Mouse (Mus musculus) lung, embryonic 16.5 days (tissue): ENCODE data around the gene Itga9. TPM values are rescaled to one million over a fixed set of nuclear protein-coding genes. Genes with fewer than 3 reads are reported as not detected.

Source experiments
- ATAC-seq: fragments of 200-750 bp; cut with Nextera tagmentation; 2 replicates; pipeline ENCODE4 v1.8.0; 2017; ENCODE audit warnings: low read depth, mild to moderate bottlenecking, moderate library complexity
- H3K27ac ChIP-seq: fragments of 300-500 bp; sonication (generic); 2 replicates; pipeline ENCODE4 v1.5.1; 2014; ENCODE audit warnings: mild to moderate bottlenecking, control low read depth, low read length
- H3K27me3 ChIP-seq: fragments of 300-500 bp; sonication (generic); 2 replicates; pipeline ENCODE4 v1.6.1; 2014; ENCODE audit warnings: low read depth, low read length, mixed read lengths; ENCODE audit not compliant: control insufficient read depth, insufficient read depth
- H3K36me3 ChIP-seq: fragments of 300-500 bp; sonication (generic); 2 replicates; pipeline ENCODE4 v1.6.1; 2014; ENCODE audit warnings: low read length; ENCODE audit not compliant: control insufficient read depth, insufficient read depth
- H3K4me1 ChIP-seq: fragments of 300-500 bp; sonication (generic); replicated peaks from 2 replicates; pipeline ENCODE4 v1.6.1; 2014; ENCODE audit warnings: low read length, mixed read lengths; ENCODE audit not compliant: control insufficient read depth, insufficient read depth
- H3K4me2 ChIP-seq: fragments of 300-500 bp; sonication (generic); 2 replicates; pipeline ENCODE4 v1.6.1; 2014; ENCODE audit warnings: low read depth, low read length, control low read depth
- H3K4me3 ChIP-seq: fragments of 300-500 bp; sonication (generic); 2 replicates; pipeline ENCODE4 v1.5.1; 2014; ENCODE audit warnings: mild to moderate bottlenecking, low read length, control low read depth
- H3K9ac ChIP-seq: fragments of 300-500 bp; sonication (generic); 2 replicates; pipeline ENCODE4 v1.6.1; 2014; ENCODE audit warnings: low read length, control low read depth
- H3K9me3 ChIP-seq: fragments of 300-500 bp; sonication (generic); 2 replicates; pipeline ENCODE4 v1.6.1; 2016; ENCODE audit warnings: low read length; ENCODE audit not compliant: control insufficient read depth
- WGBS: fragments of 180-500 bp; shearing (Covaris S2); extraction: QIAGEN DNeasy Blood & Tissue Kit; methylation state at CpG from one replicate; pipeline ENCODE4 v1.1.7; 2014; 5-methylcytosine and 5-hydroxymethylcytosine counted together
- polyA plus RNA-seq: library from polyadenylated mRNA; unstranded; fragments of >200 nt; fragmentation: Nextera tagmentation; extraction: Ambion mirVana; gene quantifications from 2 replicates; pipeline ENCODE4 v1.2.1, GENCODE M21; 2015

The Itga9 gene
- polyA plus RNA-seq, 1 experiment from 2014 or later = 6.0 TPM

DNA sequence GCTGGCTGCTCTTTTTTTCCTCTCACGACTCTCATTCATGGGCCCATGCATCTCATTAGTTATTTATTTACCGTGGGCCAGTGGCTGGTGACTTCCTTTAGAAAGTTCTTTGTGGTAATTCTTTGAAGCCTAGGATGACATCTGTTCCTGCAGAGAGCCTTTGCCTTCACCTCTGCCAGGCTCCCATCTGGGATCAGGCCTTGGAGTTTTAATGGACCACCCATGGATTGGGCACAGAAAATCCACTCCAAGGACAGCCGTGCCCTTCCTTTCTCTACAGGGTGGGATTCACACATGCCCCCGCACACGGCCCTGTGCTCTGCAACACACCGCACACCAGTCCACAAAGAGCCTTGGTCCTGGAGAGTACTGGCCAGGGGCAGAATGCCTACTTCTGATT lies 295.4 kb downstream of the Itga9 start:
- no peak for ATAC-seq
- WGBS = 74% methylated on average over 6 of the region's 6 CpGs
- no peak overlapping the region for H3K27ac ChIP-seq
- H3K36me3 ChIP-seq = no peaks in the 10 kb centered on the region; the same call in 1 of the 2 replicates
- H3K27me3 ChIP-seq = no peaks in the 10 kb centered on the region
- peaks cover 2% of the 10 kb centered on the region; the same call in 1 of the 2 replicates for H3K4me1 ChIP-seq
- no peak overlapping the region for H3K4me3 ChIP-seq
- no peak overlapping the region for H3K9ac ChIP-seq
- H3K4me2 ChIP-seq = no peak overlapping the region
- no peaks in the 10 kb centered on the region for H3K9me3 ChIP-seq

DNA sequence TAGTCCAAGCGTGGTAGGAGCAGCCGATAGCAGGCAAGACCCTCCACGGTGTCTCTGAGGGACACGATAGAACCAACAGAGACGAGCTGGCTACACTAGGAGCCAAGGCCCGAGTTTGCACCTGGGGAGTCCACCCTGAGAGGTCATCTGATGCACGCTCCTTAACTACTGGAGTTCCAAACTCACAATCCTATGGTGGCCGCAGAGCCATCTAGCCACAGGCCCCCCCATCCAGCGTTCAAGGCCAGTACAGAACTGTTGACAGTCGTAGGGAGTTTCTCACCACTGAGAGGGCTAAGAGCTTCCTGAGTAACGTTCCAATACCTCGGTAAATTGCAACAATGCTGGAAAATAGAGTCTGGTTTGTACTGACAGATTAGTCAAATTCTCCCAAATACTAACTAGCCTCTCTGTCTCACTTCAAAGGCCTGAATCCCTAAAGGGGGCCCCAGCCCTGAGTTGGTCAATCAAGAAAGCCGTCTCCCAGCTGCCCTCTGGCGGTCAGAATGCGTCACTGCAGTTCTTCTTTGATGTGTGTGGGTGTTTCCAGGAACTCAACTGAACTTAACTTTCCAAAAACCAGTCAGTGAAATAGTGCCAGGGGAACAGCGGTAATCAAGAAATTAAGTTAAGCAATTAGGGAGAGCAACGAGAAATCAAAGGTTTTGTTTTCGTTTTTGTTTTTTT lies 301.6 kb downstream of the Itga9 start:
- Histone ChIP-seq H3K9me3 (no peaks in the 10 kb centered on the region), H3K36me3 (no peaks in the 10 kb centered on the region), H3K4me3 (no peak overlapping the region), H3K4me2 (no peak overlapping the region), H3K4me1 (peaks cover 7% of the 10 kb centered on the region; the same call in 1 of the 2 replicates), H3K27me3 (no peaks in the 10 kb centered on the region), H3K9ac (no peak overlapping the region), H3K27ac (no peak overlapping the region)
- ATAC-seq = peak; percentile 74
- 49% methylated on average over 18 of the region's 18 CpGs for WGBS

DNA sequence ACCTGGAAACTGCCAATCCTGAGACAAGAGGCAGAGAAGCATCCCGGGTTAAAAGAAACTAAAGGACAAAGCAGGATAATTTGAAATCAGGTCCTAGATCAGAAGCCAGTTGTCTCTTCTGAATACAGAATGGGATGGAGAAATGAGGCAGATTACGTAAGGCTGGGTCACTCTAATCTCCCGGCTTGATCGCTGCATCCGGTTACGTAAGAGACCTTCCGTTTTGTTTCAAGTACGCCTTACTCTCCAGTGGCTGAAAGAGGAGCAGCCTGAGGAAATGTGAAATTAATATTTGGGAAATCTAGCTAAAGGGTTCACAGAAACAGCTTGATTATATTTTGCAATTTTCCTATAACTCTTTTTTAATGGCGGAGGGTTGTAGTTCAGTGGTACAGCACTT lies 306.6 kb downstream of the Itga9 start:
- H3K27me3 ChIP-seq = no peaks in the 10 kb centered on the region
- ATAC-seq = no peak
- no peaks in the 10 kb centered on the region for H3K36me3 ChIP-seq
- H3K4me1 ChIP-seq = peaks cover 9% of the 10 kb centered on the region; the same call in 1 of the 2 replicates
- H3K9me3 ChIP-seq = peaks cover 2% of the 10 kb centered on the region; the same call in 1 of the 2 replicates
- no peak overlapping the region for H3K4me3 ChIP-seq
- WGBS = 71% methylated on average over 9 of the region's 9 CpGs
- H3K4me2 ChIP-seq = no peak overlapping the region
- no peak overlapping the region for H3K9ac ChIP-seq
- H3K27ac ChIP-seq = no peak overlapping the region

DNA sequence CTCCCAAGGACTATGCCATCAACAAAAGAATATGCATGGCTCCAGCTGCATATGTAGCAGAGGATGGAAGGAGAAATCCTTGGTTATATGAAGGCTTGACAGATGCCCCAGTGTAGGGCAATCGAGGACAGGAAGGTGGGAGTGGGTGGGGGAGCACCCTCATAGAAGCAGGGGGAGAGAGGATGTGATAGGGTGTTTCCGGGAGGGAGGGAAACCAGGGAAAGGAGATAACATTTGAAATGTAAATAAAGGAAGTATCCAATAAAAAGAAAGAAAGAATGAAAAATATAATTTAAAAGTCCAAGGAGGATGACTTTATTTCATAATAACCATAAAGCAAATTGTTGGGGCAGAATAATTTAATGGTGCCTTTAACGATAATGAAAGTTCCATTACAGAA lies 307.1 kb downstream of the Itga9 start:
- Histone ChIP-seq H3K4me2 (no peak overlapping the region), H3K4me3 (no peak overlapping the region), H3K27ac (no peak overlapping the region), H3K4me1 (peaks cover 8% of the 10 kb centered on the region; the same call in 1 of the 2 replicates), H3K36me3 (no peaks in the 10 kb centered on the region), H3K9ac (no peak overlapping the region), H3K27me3 (no peaks in the 10 kb centered on the region), H3K9me3 (peaks cover 2% of the 10 kb centered on the region; the same call in 1 of the 2 replicates)
- ATAC-seq = no peak
- WGBS = 74% methylated on average over 3 of the region's 3 CpGs

DNA sequence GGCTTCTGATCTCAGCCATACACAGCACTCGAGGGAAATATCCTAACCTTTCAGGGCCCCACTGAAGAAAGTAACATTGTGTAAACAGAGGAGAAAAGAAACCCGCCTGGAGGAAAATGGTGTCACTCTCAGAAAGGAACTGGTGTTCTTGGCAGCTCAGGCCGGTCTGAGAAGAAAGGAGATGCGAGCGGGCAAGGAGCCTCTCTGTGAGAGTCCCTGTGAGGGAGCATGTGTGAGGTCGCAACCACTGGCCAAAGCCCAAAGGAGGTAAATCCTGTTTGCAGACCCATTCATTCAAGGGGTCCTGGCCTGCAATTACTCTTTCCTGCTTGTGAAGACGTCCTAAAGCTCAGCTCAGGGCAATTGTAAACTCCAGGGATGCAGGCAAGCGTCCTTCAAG lies 308.1 kb downstream of the Itga9 start:
- peaks cover 2% of the 10 kb centered on the region; the same call in 1 of the 2 replicates for H3K9me3 ChIP-seq
- no peaks in the 10 kb centered on the region for H3K27me3 ChIP-seq
- H3K36me3 ChIP-seq = no peaks in the 10 kb centered on the region
- WGBS = 12% methylated on average over 8 of the region's 8 CpGs
- no peak overlapping the region for H3K9ac ChIP-seq
- H3K27ac ChIP-seq = no peak overlapping the region
- H3K4me2 ChIP-seq = no peak overlapping the region
- H3K4me3 ChIP-seq = no peak overlapping the region
- H3K4me1 ChIP-seq = peaks cover 8% of the 10 kb centered on the region
- ATAC-seq = no peak

DNA sequence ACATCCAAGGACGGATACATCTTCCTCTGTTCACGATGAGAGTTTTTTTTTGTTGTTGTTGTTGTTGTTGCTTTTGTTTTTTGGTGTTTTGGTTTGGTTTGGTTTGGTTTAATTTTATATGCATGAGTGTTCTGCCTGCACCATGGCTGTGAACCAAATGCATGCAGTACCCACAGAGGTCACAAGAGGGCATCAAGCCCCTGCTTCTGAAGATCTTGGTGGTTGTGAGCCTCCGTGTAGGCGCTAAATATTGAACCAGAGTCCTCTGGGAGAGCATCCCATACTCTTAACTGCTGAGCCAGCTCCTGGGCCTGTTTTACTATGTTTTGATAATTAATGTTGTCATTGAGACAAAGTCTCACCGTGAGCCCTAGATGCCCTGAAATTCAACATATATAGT lies 308.8 kb downstream of the Itga9 start:
- Histone ChIP-seq H3K27me3 (no peaks in the 10 kb centered on the region), H3K4me1 (peaks cover 15% of the 10 kb centered on the region), H3K4me3 (no peak overlapping the region), H3K27ac (no peak overlapping the region), H3K9ac (no peak overlapping the region), H3K4me2 (no peak overlapping the region), H3K36me3 (no peaks in the 10 kb centered on the region), H3K9me3 (peaks cover 2% of the 10 kb centered on the region; the same call in 1 of the 2 replicates)
- ATAC-seq = no peak
- 70% methylated on average over 5 of the region's 5 CpGs for WGBS

DNA sequence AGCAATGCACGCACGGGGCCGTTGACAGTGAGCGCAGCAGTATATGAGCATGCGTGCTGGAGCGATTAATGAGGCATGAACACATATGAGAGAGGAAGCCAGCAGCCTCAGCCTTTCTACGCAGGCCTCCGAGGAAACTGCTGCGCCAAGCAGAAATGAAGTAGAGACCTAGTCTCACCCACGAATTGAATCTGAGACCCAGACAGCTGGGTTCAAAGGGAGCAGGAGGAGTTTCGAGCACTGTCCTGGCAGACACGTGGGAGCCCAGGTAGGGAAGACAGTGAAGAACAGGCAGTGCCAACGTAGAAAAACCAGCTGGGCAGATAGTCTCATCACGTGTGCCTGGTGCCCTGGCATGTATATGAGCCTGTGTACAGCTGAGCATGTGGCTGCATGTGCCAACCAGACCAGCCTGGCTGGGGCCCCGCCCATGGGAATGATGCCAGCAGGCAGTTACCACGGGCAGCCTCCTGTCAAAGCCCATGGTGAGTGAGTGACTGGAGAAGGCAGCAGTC lies 313.2 kb downstream of the Itga9 start:
- Histone ChIP-seq H3K9me3 (peaks cover 2% of the 10 kb centered on the region; the same call in 1 of the 2 replicates), H3K27me3 (no peaks in the 10 kb centered on the region), H3K9ac (no peak overlapping the region), H3K27ac (no peak overlapping the region), H3K4me2 (no peak overlapping the region), H3K36me3 (no peaks in the 10 kb centered on the region), H3K4me1 (peaks cover 14% of the 10 kb centered on the region), H3K4me3 (no peak overlapping the region)
- ATAC-seq = 0 out of 2 replicates have a peak, but pooled peaks have one; percentile 17
- 71% methylated on average over 16 of the region's 16 CpGs for WGBS

DNA sequence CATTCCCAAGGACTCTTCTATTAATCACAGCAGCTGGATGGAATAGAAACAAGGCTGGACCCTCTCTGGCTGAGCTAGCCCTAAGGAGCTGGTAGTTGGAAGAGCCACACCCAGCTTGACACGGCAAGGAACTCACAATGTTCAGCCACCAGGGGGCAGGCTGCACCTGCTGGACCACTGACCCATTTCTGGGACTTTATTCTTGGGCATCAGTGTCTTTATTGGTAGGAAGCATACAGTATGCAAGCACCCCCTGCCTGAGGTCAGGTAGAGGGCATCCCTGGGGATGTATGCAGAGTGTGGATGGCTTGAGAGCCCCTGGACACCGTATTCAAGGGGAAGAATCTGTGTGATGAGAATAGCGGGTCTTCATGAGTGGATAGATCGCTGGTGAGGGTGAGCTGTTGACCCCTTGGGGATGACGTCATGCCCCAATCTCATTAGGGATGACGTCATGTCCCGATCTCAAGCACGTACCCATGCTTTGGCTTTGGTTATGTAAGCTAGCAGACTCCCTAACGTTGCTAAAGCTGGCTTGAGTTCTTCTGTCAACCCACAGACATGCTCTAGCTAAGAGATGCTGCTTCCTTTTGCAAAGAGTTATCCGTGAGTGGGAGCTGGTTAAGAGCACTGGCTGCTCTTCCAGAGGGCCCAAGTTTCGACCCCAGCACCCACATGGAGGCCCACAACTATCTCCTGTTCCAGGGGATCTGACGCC lies 314.5 kb downstream of the Itga9 start:
- peak; percentile 10; the same call in 1 of the 2 replicates for ATAC-seq
- Histone ChIP-seq H3K9me3 (no peaks in the 10 kb centered on the region), H3K4me1 (peaks cover 16% of the 10 kb centered on the region), H3K27ac (no peak overlapping the region), H3K27me3 (no peaks in the 10 kb centered on the region), H3K4me2 (no peak overlapping the region), H3K36me3 (no peaks in the 10 kb centered on the region), H3K9ac (no peak overlapping the region), H3K4me3 (no peak overlapping the region)
- WGBS = 34% methylated on average over 12 of the region's 12 CpGs

DNA sequence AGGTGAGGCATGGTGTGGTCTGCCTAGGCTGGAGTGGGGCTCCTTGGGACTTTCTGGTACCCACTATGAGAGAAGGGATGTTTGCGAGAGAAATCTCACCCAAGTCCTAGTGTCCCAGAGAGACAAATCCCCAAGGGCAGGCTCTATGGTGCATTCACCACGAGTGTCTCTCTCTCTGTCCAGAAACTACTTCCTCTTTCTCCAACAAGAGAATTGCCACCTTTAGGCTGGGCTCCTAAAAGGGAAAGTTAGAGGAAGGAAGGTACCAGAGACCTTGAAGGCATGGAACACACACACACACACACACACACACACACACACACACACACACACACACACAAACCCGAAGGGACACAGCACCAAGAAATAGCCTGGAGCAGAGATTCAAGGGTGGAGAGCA lies 315.4 kb downstream of the Itga9 start:
- WGBS = 82% methylated on average over 3 of the region's 3 CpGs

More for the DNA sequence above, 315.4 kb downstream of the Itga9 start:
- no peak for ATAC-seq
- Histone ChIP-seq H3K9me3 (no peaks in the 10 kb centered on the region), H3K27me3 (no peaks in the 10 kb centered on the region), H3K27ac (no peak overlapping the region), H3K4me2 (no peak overlapping the region), H3K4me3 (no peak overlapping the region), H3K36me3 (no peaks in the 10 kb centered on the region), H3K9ac (no peak overlapping the region), H3K4me1 (peaks cover 16% of the 10 kb centered on the region)
